18 mouse cellular contexts compared by ENCODE assay signal in the genomic region with DNA sequence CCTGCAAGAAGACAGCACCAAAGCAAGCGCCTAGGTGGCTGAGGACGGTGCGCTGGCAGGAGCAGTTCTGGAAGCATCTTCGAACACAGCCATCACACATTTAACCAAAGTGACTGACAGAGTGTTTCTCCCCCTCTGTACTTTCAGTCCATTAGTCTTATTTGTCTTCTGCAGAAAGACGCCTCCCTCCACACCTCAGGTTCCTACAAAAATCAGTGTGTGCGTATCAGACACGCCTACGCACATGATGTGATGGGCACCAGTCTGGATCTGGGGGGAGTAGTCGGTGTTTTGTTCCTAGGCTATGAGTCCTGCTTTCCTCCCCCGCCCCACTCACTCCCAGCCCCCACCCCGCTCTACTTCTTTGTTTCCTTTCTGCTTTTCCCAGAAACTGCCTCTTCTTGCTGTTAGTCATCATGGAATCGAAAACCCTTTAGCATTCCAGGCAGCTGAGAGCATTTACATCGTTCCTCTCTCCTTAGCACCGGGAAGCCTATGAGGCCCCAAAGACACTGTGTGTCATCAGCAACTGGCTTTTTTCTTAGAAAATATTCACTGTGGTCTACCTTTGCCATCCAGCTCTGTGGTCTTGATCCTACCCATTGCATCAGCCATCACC.
DNase-seq lines count a peak whose midpoint lies in the region; ATAC-seq and TF ChIP-seq lines count a peak whose summit lies in the region.
"Had no signal": no experiment of that assay in that cellular context is flagged by ENCODE, and none has a peak within 500 bp of the region (broad histone marks: within the 10 kb centered on the region; RNA-seq: fewer than 3 reads in every experiment).

No protein-coding gene starts in this region.

- TF ChIP-seq CTCF in left cerebral cortex, adult 2 months (IDR thresholded peaks at IDR 0.05), result no peak
- TF ChIP-seq CTCF in cortical plate, adult 2 months (IDR thresholded peaks at IDR 0.05; ENCODE audit: extremely low read depth, insufficient read depth, low read length), result no peak

- TF ChIP-seq POLR2A in cortical plate, adult 2 months (IDR thresholded peaks at IDR 0.05; ENCODE audit: extremely low read depth, insufficient read depth, low read length), result no peak
- TF ChIP-seq POLR2A in myocyte (IDR thresholded peaks at IDR 0.05; ENCODE audit: insufficient read length, low read depth), result no peak

- H3K27ac ChIP-seq in left cerebral cortex, adult 2 months, result peak overlapping the region; percentile 63
- H3K27ac ChIP-seq in cortical plate, adult 2 months (ENCODE audit: insufficient read depth, low read length), result 0 out of 2 replicates have a peak overlapping the region, but pooled peaks have one; percentile 5
- H3K27ac ChIP-seq: embryonic facial prominence, embryonic 12.5 days; liver, embryonic 14.5 days; stomach, embryonic 15.5 days had no signal

- intact Hi-C loops in left cerebral cortex, adult 2 months (cut with DNase I), result no loop called here
- intact Hi-C loops in left cerebral cortex, postnatal 10 days (cut with DNase I), result no loop called here

- H3K36me3 ChIP-seq in myocyte (ENCODE audit: control insufficient read depth, insufficient read depth), result no peaks in the 10 kb centered on the region
- H3K36me3 ChIP-seq: embryonic facial prominence, embryonic 12.5 days; stomach, embryonic 15.5 days had no signal

- H3K4me2 ChIP-seq in myocyte (ENCODE audit: low read depth), result peak overlapping the region; percentile 53
- H3K4me2 ChIP-seq: embryonic facial prominence, embryonic 12.5 days; heart, embryonic 11.5 days; stomach, embryonic 15.5 days had no signal

- H3K27me3 ChIP-seq in myocyte (ENCODE audit: control insufficient read depth, insufficient read depth, insufficient read length), result no peaks in the 10 kb centered on the region
- H3K27me3 ChIP-seq: embryonic facial prominence, embryonic 12.5 days; stomach, embryonic 15.5 days had no signal

- DNase-seq in frontal cortex, adult 2 months (ENCODE audit: extremely low spot score in 1 of 2, low spot score in 1 of 2), result peak; percentile 31 to 66
- DNase-seq in frontal cortex, postnatal 14 days (ENCODE audit: low spot score in 2 of 2), result no peak
- DNase-seq in left cerebral cortex, adult 2 months (ENCODE audit: extremely low spot score in 1 of 2, low spot score in 2 of 2), result peak; percentile 31 to 49
- no peak for DNase-seq in left cerebral cortex, postnatal 10 days (ENCODE audit: extremely low spot score in 1 of 2, low spot score in 2 of 2)
- DNase-seq in lung, postnatal 10 days, result no peak
- DNase-seq: adrenal gland, postnatal 14 days; cerebellum, postnatal 14 days; gastrocnemius, postnatal 14 days; heart, postnatal 36 days; lung, postnatal 14 days; thymus, postnatal 36 days had no signal

- H3K79me2 ChIP-seq in myocyte (ENCODE audit: control insufficient read depth, insufficient read depth), result no peaks in the 10 kb centered on the region

- no peak overlapping the region for H3ac ChIP-seq in myocyte (ENCODE audit: control insufficient read depth, insufficient read length)

- no peak for ATAC-seq in megakaryocyte progenitor cell, adult 5-6 weeks (replicated peaks; ENCODE audit: poor library complexity)

- H3K4me3 ChIP-seq in left cerebral cortex, adult 2 months, result no peak overlapping the region
- H3K4me3 ChIP-seq in cortical plate, adult 2 months (ENCODE audit: insufficient read depth, low read length), result no peak overlapping the region
- H3K4me3 ChIP-seq in myocyte, result no peak overlapping the region
- H3K4me3 ChIP-seq: embryonic facial prominence, embryonic 12.5 days; stomach, embryonic 15.5 days had no signal

- peaks cover 4% of the 10 kb centered on the region; the same call in 1 of the 2 replicates for H3K4me1 ChIP-seq in cortical plate, adult 2 months (ENCODE audit: control insufficient read depth, insufficient read depth, low read length)
- H3K4me1 ChIP-seq: embryonic facial prominence, embryonic 12.5 days; stomach, embryonic 15.5 days had no signal

TF ChIP-seq in myocyte, 11 proteins besides CTCF, POLR2A, EP300 and RAD21:
- TF ChIP-seq SRF (IDR thresholded peaks at IDR 0.05; ENCODE audit: control insufficient read depth, insufficient read length, low read depth) (no peak), MYOG (IDR thresholded peaks at IDR 0.05; ENCODE audit: control insufficient read depth in 1 of 3, insufficient read depth in 1 of 3, insufficient read length in 2 of 3, low read depth in 2 of 3) (no peak), TCF3 (IDR thresholded peaks at IDR 0.05; ENCODE audit: insufficient read length, low read depth) (no peak), MAX (IDR thresholded peaks at IDR 0.05; ENCODE audit: low read depth) (no peak), CEBPB (IDR thresholded peaks at IDR 0.05; ENCODE audit: insufficient read depth, poor library complexity, severe bottlenecking) (no peak), E2F4 (IDR thresholded peaks at IDR 0.05; ENCODE audit: insufficient read depth) (no peak), USF1 (IDR thresholded peaks at IDR 0.05; ENCODE audit: low read depth) (no peak), POLR2AphosphoS2 (IDR thresholded peaks at IDR 0.05; ENCODE audit: insufficient read length, low read depth) (no peak), MYOD1 (IDR thresholded peaks at IDR 0.05; ENCODE audit: control insufficient read depth in 1 of 3, insufficient read length in 2 of 3, low read depth in 2 of 3) (no peak), TCF12 (IDR thresholded peaks at IDR 0.05; ENCODE audit: insufficient read depth, poor library complexity, severe bottlenecking) (no peak), REST (IDR thresholded peaks at IDR 0.05; ENCODE audit: insufficient read depth, insufficient read length) (no peak)

Comparison
In these comparisons a context has a peak if more than half of its experiments do, and no peak if none do; other contexts are left out.
1. DNase-seq: peak in frontal cortex, adult 2 months (2 of 2) and left cerebral cortex, adult 2 months (2 of 2); none in frontal cortex, postnatal 14 days (0 of 2), left cerebral cortex, postnatal 10 days (0 of 2) and lung, postnatal 10 days (single experiment).